Mouse (Mus musculus): ENCODE data around the gene Atp1a3.

The Atp1a3 gene

DNA sequence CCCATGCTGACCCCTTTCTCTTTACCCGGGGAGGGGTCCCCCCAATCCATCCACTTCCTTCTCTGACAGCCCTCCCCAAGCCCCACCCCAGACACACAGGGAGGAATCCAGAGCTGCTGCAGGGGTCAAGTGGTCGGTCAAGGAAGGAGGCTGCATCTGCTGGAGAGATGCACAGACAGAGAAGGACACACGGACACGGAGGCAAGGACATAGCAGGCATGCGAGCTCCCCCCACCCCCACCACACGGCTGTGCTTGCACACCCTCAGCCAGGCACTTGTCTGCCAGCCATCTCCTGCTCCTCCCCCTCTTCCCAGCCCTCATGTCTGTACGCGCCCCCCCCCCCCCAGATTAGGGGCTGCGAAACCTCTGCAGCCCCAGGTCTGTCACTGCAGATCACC lies 952 bp downstream of the Atp1a3 start:
- no peak for DNase-seq (ENCODE audit: extremely low spot score, low read depth, low spot score)

DNA sequence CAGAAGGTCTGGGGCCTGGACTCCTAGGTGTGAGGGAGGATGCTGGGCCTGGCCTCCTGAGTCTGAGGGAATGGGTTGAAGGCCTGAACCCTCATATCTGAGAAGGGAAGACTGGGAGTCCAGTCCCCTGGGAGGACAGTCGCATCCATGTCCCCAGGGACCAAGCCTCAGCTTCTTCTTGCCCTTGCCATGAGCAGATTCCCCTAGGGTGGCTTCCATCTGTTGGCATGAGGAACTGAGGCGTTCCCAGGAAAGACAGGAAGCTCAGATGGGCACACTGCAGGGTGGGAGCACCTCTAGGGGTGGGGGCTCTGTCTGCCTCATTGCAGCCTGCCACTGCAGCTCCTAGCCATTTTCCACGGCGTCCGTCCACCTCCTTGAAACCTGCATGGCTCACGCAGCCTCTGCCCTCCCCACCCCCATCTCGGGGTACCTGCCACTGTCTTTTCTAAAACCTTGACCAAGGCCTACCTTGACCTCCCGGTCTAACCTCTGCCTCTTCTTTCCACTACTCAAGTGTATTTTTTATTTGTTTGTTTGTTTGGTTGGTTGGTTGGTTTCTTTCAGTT lies 1.9 kb downstream of the Atp1a3 start:
- no peak for DNase-seq (ENCODE audit: extremely low spot score, low read depth, low spot score)

DNA sequence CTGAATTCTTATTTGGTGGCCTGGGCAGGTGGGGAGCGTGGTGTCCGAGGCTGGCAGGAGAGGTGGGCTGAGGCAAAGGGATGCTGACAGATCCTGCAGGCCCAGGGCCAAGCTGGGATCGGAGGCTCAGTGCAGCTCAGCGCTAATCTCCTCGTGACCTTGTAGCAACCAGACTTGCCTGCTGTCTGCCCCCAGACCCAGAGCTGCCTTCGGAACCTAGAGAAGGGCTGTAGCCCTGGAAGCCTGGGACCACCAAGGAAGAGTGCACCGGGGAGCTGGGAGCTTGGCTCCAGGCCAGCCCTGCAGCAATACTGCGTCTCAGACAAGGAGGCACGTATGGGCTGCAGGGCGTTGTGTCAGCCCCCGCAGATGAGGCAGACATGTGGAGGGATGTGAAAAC lies 2.5 kb downstream of the Atp1a3 start:
- DNase-seq (ENCODE audit: extremely low spot score, low read depth, low spot score): no peak

DNA sequence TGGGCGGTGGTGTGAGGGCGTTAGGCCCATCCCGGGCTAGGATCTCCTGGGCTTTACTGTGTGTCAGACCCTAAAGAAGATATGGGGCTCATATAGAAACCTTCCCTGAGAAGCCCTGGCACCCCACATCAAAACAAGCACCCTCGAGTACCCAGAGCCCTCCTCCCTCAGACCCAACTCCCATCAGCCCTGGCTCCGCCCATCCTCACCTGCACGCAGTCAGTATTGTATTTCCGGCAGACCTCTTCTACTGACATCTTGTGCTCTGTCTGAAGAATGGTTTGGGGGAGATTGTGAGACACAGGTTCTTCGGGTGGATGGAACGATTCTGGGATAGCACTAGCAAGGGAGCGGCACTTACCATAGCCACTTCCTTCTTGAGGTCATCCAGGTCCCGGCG lies 5.0 kb downstream of the Atp1a3 start:
- DNase-seq (ENCODE audit: extremely low spot score, low read depth, low spot score): no peak

DNA sequence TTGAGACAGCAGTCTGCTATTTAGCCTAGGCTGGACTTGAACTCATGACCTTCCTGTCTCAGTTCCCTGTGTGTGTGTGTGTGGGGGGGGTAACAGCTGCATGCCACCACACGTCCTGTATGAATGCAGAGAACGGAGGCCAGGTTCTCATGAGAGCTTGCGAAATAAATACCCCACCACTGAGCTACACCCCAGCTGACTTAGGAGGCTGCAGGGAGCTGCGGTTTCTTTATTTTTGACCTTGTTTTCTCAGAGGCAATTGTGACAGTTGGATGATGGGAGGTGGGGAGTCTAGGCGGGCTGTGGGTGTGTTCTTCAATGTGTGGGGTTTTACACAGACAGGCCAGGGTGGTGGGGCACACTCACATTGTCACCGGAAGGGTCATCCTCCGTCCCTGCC lies 5.5 kb downstream of the Atp1a3 start:
- DNase-seq (ENCODE audit: extremely low spot score, low read depth, low spot score): no peak

DNA sequence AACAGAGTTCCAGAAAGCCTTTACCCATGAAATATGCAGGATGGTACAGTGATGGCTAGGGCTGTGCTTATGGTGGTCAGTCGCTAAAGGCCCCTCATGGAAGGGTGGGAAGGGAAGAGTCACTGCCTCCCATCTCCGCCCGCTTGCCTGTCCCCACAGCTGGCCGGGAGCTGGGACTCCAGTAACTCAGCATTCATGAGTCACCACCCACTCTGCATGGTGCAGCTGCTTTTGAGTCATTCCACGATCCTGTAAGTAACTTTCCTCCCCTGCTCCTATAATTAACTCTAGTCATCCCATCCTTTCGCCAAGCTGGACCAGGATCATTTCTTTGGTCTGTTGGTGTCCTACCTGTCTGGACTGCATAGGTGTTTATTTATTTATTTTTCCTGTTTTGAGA lies 12.7 kb downstream of the Atp1a3 start:
- no peak for DNase-seq (ENCODE audit: extremely low spot score, low read depth, low spot score)

DNA sequence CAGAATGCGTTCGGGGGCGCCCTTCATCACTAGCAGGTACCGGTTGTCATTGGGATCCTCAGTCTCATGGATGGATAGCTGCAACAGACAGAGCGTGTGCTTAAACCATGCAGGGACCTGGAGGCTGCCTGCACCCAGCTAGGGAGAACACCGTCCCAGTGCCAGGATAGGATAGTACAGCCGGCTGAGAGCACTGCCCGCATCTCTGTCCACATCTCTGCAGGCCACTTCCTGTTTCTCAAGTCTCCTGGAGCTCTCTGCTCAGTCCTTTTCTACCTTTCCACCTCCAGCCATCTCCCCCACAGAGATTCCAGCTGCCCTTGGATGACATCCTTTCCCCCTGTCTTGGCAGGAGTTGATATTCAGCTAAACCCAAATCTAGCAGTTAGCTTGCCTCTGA lies 15.3 kb downstream of the Atp1a3 start:
- no peak for DNase-seq (ENCODE audit: extremely low spot score, low read depth, low spot score)

DNA sequence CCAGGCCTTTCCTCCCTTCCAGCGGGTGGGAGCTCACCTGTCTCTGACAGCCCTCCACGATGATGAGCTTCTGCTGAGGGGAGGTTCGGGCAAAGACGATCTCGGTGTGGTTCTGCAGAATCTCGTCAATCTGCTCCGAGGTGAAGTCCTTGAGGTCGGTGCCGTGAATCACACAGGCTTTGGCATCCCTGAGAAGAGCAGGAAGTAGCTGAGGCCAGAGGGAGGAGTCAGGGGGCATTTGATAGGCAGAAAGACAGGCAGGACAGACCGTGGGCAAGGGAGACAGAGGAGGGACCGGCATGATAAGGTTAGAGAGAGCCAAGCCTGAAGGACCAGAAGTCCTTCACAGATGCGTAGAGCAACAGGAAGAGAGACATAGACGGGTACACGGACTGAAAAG lies 17.8 kb downstream of the Atp1a3 start:
- DNase-seq (ENCODE audit: extremely low spot score, low read depth, low spot score): no peak

DNA sequence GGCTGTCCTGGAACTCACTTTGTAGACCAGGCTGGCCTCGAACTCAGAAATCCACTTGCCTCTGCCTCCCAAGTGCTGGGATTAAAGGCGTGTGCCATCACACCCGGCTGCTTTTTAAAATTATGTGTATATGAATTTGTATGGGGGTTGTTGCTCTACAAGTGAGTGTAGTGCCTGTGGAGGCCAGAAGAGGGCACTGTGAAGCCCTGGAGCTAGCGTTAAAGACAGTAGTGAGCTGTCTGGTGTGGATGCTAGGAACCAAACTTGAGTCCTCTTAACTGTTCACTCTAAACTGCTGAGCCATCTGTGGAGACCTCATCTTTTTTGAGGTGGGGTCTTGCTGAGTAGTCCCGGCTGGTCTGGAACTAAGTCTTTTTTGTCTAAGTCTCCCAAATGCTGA lies 20.0 kb downstream of the Atp1a3 start:
- DNase-seq (ENCODE audit: extremely low spot score, low read depth, low spot score): no peak

DNA sequence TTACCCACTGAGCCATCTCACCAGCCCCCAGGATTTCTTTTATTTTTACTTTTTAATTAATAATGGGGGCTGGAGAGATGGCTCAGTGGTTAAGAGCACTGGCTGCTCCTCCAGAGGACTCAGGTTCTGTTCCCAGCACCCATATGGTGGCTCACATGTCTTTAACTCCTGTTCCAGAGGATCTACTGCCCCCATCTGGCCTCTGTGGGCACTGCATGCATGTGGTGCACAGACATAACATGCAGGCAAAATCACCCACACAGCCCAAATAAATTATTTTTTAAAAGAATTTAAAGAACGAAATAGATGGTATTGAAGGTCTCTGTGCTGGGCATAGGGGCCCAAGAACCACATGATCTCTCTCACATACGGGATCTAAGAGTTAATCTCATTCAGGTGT lies 21.5 kb downstream of the Atp1a3 start:
- DNase-seq (ENCODE audit: extremely low spot score, low read depth, low spot score): no peak

DNA sequence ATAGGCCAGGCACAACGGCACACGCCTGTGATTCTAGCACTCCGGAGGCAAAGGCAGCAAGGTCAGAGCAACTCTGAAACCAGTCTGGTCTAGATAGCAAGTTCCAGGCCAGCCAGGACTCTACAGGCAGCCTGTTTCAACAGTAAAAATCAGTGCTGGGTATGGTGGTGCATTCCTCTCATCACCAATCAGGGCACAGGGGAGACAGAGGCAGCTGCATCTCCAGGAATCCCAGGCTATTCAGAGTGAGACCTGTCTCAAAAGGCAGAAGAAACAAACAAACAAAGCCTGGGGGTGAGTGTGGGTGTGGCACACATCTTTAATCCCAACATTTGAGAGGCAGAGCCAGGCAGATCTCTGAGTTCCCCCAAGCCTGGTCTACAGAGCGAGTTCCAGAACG lies 22.4 kb downstream of the Atp1a3 start:
- no peak for DNase-seq (ENCODE audit: extremely low spot score, low read depth, low spot score)

DNA sequence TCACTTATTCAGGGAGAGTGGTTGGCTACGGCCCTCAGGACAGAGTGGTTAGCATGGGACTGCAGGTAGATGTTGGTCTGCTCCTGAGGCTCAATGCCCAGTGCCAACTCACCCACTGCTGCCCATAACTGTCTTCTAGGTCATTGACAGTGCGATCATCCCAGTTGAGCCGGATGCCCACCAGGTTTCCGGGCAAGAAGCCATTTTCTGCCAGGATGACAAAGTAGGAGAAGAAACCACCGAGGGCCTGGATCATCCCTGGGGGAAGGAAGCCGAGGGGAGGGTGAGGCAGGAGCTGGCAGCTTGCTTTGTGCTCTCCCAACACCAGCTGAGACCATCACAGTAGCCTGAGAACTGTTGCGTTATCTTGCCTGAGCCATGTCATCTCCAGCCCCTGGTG lies 25.3 kb downstream of the Atp1a3 start:
- DNase-seq (ENCODE audit: extremely low spot score, low read depth, low spot score): no peak

DNA sequence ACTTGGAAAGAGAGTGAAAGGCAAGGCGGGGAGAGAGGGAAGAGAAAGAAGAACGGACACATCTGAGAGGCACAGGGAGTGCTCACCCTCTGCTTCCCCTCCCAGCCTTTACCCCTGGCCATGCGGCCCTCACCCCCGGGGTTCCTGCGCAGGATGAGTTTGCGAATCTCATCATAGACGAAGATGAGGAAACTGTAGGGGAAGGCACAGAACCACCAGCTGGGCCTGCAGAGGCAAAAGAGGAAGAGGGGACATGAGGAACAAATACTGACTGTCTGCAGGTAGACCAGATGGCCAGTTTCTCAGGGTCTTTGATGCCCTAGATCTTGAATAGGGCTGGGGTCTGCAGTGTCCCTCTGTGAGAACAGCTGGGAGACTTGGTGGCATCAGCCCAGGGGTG lies 27.0 kb downstream of the Atp1a3 start:
- DNase-seq (ENCODE audit: extremely low spot score, low read depth, low spot score): no peak

DNA sequence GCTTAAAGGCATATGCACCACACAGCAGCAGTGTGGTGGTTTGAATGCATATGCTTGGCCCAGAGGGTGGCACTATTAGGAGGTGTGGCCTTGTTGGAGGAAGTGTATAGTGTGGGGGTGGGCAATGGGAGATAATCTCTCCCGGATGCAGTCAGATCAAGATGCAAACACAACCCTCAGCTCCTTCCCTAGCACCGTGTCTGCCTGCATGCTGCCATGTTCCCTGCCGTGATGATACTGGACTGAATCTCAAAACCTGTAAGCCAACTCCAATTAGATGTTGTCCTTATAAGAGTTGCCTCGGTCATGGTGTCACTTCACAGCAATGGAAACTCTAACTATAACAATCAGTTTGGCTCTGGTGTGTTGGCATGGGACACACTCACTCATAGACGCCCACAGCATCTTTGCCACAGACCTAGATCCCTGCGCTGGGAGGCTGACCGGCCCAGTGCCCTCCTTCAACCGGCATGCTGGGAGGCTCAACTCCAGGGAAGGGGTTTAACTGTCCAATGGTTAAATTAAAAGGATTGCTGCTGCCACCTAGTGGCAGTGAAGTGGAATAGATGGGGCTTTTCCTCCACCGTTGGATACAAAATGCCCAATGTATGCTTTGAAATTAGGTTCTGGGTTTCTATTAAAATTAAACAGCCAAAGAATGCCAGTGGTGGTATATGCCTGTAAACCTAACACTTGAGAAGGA lies 30.7 kb downstream of the Atp1a3 start:
- DNase-seq (ENCODE audit: extremely low spot score, low read depth, low spot score): peak; percentile 76

DNA sequence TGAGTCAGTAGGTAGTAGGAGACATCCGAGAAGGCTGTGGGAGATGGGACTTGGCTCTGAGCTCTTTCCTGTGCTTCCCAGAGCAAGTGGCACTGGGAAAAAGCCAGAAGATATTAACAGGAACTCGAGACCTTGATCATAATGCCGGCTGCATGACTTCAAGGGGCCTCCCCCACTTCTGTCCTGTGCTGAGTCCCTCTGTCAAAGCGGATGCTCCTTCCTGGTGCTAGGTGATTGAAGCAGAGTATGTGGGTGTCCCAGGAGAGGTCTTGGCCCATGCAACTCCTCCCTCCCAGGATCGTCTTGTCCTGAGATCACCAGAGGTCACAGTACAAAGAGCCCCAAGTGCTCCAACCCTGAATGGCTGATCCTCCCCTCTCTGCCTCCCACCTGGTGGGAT lies 31.9 kb downstream of the Atp1a3 start:
- DNase-seq (ENCODE audit: extremely low spot score, low read depth, low spot score): no peak

DNA sequence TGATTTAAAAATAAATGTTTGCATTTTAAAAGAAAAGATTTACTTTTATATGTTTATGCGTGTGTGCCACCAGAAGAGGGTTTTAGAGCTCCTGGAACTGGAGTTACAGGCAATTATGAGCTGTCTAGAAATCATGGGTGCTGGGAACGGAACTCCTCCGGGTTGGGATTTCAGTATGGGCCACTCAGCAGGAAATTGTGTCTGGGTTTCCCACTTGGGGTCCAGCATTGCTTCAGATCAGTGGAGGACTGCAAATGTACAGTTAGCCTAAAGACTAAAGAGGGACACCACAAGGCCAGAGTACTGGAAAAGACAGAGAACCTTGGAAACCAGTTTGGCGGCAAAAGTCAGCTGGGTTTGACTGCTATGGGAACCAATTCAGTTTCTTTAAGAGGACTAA lies 32.5 kb downstream of the Atp1a3 start:
- DNase-seq (ENCODE audit: extremely low spot score, low read depth, low spot score): no peak

DNA sequence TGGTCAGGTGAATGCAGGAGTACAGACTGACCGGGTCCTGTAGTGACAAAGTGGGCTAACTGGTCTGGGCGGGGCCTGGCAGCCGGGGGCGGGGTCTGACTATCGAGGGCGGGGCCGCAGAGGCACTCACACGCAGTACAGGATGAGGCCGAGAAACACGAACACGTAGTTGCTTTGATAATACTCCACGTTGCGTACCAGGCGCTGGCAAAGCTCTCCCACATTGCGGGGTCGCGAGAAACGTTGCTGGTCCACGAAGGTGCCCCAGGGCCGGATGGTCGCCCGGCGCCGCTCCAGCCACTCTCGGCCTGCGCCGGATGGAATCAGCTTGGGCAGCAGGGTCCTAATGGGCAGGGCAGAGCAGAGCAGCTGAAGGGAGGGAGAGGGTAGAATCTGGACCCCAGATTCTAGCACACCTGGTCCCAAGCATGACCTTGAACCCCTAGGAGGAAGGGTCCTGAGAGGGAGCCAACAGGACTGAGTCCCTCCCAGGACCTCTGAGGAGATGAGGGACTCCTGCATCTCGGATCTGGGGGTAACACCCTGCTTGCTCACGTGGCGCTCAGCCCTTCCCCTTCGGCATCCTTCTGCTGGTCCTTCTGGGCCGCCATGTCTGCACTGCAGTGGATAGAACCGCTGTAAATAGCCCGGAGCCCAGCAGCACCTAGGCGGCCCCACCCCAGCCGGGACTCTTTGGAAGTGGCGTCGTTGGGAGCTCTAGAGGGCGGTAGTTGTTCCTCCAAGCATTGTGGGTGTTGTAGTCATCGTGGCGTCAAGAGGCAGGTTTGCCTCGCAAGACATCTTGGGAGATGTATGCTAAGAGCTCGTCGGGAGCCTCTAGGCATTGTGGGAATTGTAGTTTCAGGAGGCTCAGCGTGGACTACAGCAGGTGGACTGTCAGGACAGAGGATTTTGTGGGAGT lies 33.5 kb downstream of the Atp1a3 start, which contains the start of gene Rabac1:
Rabac1 (minus strand) TSS at position 783 of the 922 bp plus-strand sequence.
- DNase-seq (ENCODE audit: extremely low spot score, low read depth, low spot score): peak; percentile 89

DNA sequence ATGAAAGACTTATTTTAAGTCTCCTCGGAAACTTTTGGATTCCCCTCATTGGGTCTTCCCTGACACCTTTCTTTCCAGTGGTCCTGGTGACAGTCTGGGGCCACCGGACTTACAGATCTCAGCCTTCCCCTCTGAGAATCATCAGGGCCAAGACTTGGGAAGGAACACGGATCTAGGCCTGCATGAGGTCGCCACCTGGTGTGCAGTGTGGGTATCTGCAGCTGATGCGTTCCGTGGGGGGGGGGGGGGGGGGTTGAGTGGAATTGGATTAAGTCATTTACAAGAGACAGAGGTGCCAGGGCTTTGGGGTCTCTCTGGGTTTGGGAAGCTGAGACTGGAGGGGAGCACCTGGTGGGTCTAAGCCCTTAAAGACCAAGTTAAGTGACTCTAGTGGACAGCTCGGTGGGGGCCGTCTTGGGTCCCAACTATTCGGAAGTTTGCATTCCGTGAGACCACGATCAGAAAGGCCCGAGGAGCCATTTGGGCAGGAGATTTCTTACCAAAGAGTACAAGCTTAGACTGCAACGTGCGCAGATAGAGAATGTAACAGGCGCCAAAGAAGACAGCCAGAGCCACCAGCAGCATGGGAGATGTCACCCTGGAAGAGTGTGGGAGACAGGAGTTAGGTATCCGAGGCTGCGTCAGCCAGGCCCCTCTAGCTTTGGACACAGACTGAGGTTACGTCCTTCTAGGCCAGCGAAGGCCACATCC lies 34.3 kb downstream of the Atp1a3 start:
- no peak for DNase-seq (ENCODE audit: extremely low spot score, low read depth, low spot score)

DNA sequence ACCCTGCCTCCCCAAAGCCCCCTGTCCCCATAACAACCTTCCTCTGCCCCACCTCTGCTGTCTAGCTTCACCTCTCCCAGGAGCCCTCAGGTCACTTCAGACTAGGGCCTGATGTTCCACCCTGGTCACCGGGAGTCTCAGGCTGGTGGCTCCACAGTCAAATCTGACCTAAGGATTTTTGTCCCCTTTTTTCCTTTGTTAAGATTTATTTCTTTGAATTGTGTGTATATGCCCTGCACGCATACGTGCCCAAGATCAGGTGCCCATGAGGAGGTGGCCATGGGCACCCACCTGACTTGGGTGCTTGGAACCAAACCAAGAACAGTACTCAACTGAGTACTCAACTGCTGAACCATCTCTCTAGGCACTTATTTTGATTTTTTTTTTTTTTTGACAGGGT lies 35.4 kb downstream of the Atp1a3 start:
- no peak for DNase-seq (ENCODE audit: extremely low spot score, low read depth, low spot score)

DNA sequence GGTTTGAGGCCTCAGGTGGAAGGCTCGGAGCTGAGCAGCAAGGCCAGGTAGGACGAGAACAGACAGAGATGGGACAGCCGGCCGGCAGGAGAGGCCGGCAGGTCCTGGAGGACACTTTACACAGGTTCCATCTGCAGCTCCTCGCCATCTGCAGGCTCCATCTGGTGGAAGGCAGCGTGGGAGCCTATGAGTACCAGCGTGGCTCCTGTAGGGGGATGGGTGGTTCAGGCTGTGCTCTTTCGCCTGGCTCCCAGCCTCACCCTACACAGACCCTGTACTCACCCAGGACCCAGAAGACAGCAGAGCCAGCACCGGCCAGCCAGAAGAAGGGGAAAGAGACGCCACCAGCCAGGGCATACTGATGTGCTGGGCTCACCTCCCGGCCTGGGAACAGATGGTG lies 36.0 kb downstream of the Atp1a3 start:
- DNase-seq (ENCODE audit: extremely low spot score, low read depth, low spot score): no peak

DNA sequence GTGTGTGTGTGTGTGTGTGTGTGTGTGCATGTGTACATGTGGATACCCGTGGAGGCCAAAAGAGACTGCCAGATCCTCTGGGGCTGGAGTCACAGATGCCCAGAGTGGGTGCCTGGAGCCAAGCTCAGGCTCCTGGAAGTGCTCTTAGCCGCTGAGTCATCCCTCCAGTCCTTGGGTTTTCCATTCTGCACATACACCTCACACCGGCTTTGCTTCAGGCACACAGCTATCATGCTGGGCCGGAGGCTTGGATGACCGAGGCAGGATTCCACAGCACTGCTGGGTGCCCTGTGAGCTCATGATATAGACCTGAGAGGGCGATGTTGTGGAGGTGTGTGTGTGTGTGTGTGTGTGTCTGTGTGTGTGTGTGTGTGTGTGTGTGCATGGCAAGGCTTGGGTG lies 37.3 kb downstream of the Atp1a3 start:
- no peak for DNase-seq (ENCODE audit: extremely low spot score, low read depth, low spot score)
